Comparison of ENCODE assay signal across 14 mouse cellular contexts in the genomic region with DNA sequence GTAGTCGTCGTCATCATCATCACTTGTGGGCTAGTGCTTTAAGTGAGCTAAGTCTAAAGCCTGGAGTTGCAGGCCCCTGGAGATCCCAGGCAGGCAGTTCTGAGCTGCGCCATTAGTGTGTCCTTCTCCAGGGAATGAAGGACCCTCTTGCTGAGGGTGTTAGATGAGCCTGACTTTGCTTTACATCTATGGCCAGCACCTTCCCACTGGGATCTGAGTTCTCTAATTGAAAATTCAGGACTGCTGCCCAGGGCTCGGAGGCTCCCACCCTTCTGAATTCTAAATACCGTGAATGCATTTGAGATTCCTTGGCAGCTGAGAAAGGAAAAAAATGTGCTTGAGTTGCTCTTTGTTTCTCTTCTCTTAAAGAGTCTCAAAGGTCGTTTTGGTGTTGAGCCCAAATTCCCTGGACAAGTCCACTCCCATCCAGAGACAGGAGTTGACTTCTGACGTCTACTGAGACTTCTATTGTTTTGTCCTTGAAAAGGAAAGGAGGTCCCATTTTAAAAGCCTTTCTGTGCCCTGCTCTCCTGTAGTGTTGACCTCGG.
DNase-seq lines count a peak whose midpoint lies in the region; ATAC-seq and TF ChIP-seq lines count a peak whose summit lies in the region.
"Had no signal": no experiment of that assay in that cellular context is flagged by ENCODE, and none has a peak within 500 bp of the region (broad histone marks: within the 10 kb centered on the region; RNA-seq: fewer than 3 reads in every experiment).

No protein-coding gene starts in this region.

- no peak for TF ChIP-seq CTCF in kidney, adult 2 months (conservative IDR thresholded peaks at IDR 0.05; ENCODE audit: insufficient read depth, insufficient read length, low read depth, low read length)

- peak; percentile 91 for DNase-seq in heart, adult 11 months
- DNase-seq in heart, postnatal 14 days, result no peak
- peak; percentile 75 for DNase-seq in kidney, adult 2 months
- DNase-seq in R1 (ENCODE audit: low read depth, low spot score), result peak; percentile 37
- peak; percentile 36 for DNase-seq in kidney, postnatal 25 days
- DNase-seq in spleen, adult 12 weeks (ENCODE audit: low spot score), result no peak
- no peak for DNase-seq in adrenal gland, postnatal 10 days
- DNase-seq: cerebellum, adult 11-12 months; gastrocnemius, postnatal 36 days; right cerebral cortex, postnatal 14 days had no signal

- H3K4me2 ChIP-seq in kidney, embryonic 15.5 days, result no peak overlapping the region

- WGBS in kidney, adult 2 months, result 58% methylated on average over 8 of the region's 8 CpGs
- WGBS in kidney, embryonic 15.5 days, result 68% methylated on average over 8 of the region's 8 CpGs

- no peak overlapping the region for H3K9ac ChIP-seq in kidney, embryonic 15.5 days
- H3K9ac ChIP-seq: liver, embryonic 14.5 days had no signal

- H3K4me1 ChIP-seq in kidney, adult 2 months (ENCODE audit: control insufficient read depth, insufficient read depth, low read length), result peaks cover 4% of the 10 kb centered on the region
- H3K4me1 ChIP-seq in kidney, embryonic 15.5 days, result no peaks in the 10 kb centered on the region
- H3K4me1 ChIP-seq: limb, embryonic 10.5 days had no signal

- H3K36me3 ChIP-seq in kidney, adult 2 months (ENCODE audit: control insufficient read depth, insufficient read depth, low read length), result no peaks in the 10 kb centered on the region
- H3K36me3 ChIP-seq in kidney, embryonic 15.5 days, result no peaks in the 10 kb centered on the region
- H3K36me3 ChIP-seq: limb, embryonic 10.5 days had no signal

- no peaks in the 10 kb centered on the region for H3K9me3 ChIP-seq in kidney, embryonic 15.5 days (replicated peaks)
- H3K9me3 ChIP-seq: limb, embryonic 10.5 days had no signal

- no peak for ATAC-seq in kidney, embryonic 15.5 days (replicated peaks; ENCODE audit: low FRiP score)
- ATAC-seq: intestine, embryonic 16.5 days had no signal

- TF ChIP-seq POLR2A in kidney, adult 2 months (IDR thresholded peaks at IDR 0.05; ENCODE audit: low read depth, low read length), result no peak

- intact Hi-C loops in heart, postnatal 14 days (cut with DNase I), result no loop called here

- H3K27ac ChIP-seq in kidney, adult 2 months (ENCODE audit: insufficient read depth, low read depth, low read length), result no peak overlapping the region; the same call in 1 of the 2 replicates
- H3K27ac ChIP-seq in kidney, embryonic 15.5 days, result no peak overlapping the region
- H3K27ac ChIP-seq: limb, embryonic 10.5 days; liver, embryonic 14.5 days had no signal

- no peak overlapping the region for H3K4me3 ChIP-seq in kidney, adult 2 months (ENCODE audit: insufficient read depth, low read depth, low read length)
- H3K4me3 ChIP-seq in kidney, embryonic 15.5 days (replicated peaks), result no peak overlapping the region
- H3K4me3 ChIP-seq: limb, embryonic 10.5 days had no signal

- no peaks in the 10 kb centered on the region for H3K27me3 ChIP-seq in kidney, adult 2 months (replicated peaks; ENCODE audit: control insufficient read depth, insufficient read depth, low read length)
- no peaks in the 10 kb centered on the region for H3K27me3 ChIP-seq in kidney, embryonic 15.5 days

Comparison
In these comparisons a context has a peak if more than half of its experiments do, and no peak if none do; other contexts are left out.
1. DNase-seq: peak in heart, adult 11 months (single experiment), kidney, adult 2 months (single experiment), R1 (single experiment) and kidney, postnatal 25 days (2 of 2); none in heart, postnatal 14 days (0 of 2), spleen, adult 12 weeks (single experiment) and adrenal gland, postnatal 10 days (single experiment).